ENCODE assay signal across 10 mouse cellular contexts in genomic region chr1:44678974-44679373, GRCm38 (mm10).
DNase-seq lines count a peak whose midpoint lies in the region.
"Had no signal": no experiment of that assay in that cellular context is flagged by ENCODE, and none has a peak within 500 bp of the region (broad histone marks: within the 10 kb centered on the region; RNA-seq: fewer than 3 reads in every experiment).

No protein-coding gene starts in this region.

- peak overlapping the region; percentile 49 for H3K27ac ChIP-seq in embryonic facial prominence, embryonic 10.5 days (replicated peaks)

- peaks cover 10% of the 10 kb centered on the region for H3K4me1 ChIP-seq in embryonic facial prominence, embryonic 10.5 days

- H3K4me3 ChIP-seq in embryonic facial prominence, embryonic 10.5 days: no peak overlapping the region

- no peaks in the 10 kb centered on the region for H3K36me3 ChIP-seq in embryonic facial prominence, embryonic 10.5 days (replicated peaks)

- no peaks in the 10 kb centered on the region for H3K27me3 ChIP-seq in embryonic facial prominence, embryonic 10.5 days (replicated peaks; ENCODE audit: low read depth, poor library complexity, severe bottlenecking)

- WGBS in embryonic facial prominence, embryonic 10.5 days: 32% methylated on average over 3 of the region's 3 CpGs

- peak; percentile 9 for DNase-seq in gastrocnemius, postnatal 25 days
- no peak for DNase-seq in gastrocnemius, adult 8-10 months (ENCODE audit: low spot score in 2 of 2)
- DNase-seq in Muller cell, postnatal 12 days (ENCODE audit: inconsistent ontology term): peak; percentile 50
- DNase-seq in embryonic facial prominence, embryonic 10.5 days (ENCODE audit: low spot score): peak; percentile 49
- peak; percentile 3 to 12 for DNase-seq in layer of hippocampus, postnatal 14 days (ENCODE audit: low spot score in 2 of 2)
- DNase-seq in urinary bladder, adult 2 months (ENCODE audit: low spot score): no peak
- DNase-seq in retina, embryonic 14.5 days (ENCODE audit: low spot score): no peak
- no peak for DNase-seq in frontal cortex, postnatal 36 days (ENCODE audit: low spot score in 2 of 2)
- DNase-seq: kidney, adult 11 months; retina, postnatal 1 day had no signal

- H3K9me3 ChIP-seq in embryonic facial prominence, embryonic 10.5 days: no peaks in the 10 kb centered on the region

Comparison
In these comparisons a context has a peak if more than half of its experiments do, and no peak if none do; other contexts are left out.
1. DNase-seq: peak in gastrocnemius, postnatal 25 days (single experiment), Muller cell, postnatal 12 days (single experiment), embryonic facial prominence, embryonic 10.5 days (single experiment) and layer of hippocampus, postnatal 14 days (2 of 2); none in gastrocnemius, adult 8-10 months (0 of 2), urinary bladder, adult 2 months (single experiment), retina, embryonic 14.5 days (single experiment) and frontal cortex, postnatal 36 days (0 of 2).